Mouse (Mus musculus): ENCODE measurements around the gene Mfsd11. TPM values are rescaled to one million over a fixed set of nuclear protein-coding genes. Genes with fewer than 3 reads are reported as not detected.

Mfsd11 gene
- total RNA-seq, 1 experiment from 2014 or later, result 10.4 TPM

- ATAC-seq (replicated peaks; ENCODE audit: insufficient number of reproducible peaks, low FRiP score, low TSS enrichment, poor library complexity, severe bottlenecking), result no peak
These were observed 63.0 kb downstream of the Mfsd11 start for GRCm38 (mm10) chr11:116915241-116915640.

- ATAC-seq (replicated peaks; ENCODE audit: insufficient number of reproducible peaks, low FRiP score, low TSS enrichment, poor library complexity, severe bottlenecking), result no peak
These were observed 65.1 kb downstream of the Mfsd11 start for GRCm38 (mm10) chr11:116917361-116917760.

GRCm38 (mm10) chr11:116918323-116919185, 66.3 kb downstream of the Mfsd11 start, which contains the start of gene Mgat5b:
Gene Mgat5b (plus strand): TSS chr11:116918863.
- peak; percentile 73 for ATAC-seq (replicated peaks; ENCODE audit: insufficient number of reproducible peaks, low FRiP score, low TSS enrichment, poor library complexity, severe bottlenecking)

DNA sequence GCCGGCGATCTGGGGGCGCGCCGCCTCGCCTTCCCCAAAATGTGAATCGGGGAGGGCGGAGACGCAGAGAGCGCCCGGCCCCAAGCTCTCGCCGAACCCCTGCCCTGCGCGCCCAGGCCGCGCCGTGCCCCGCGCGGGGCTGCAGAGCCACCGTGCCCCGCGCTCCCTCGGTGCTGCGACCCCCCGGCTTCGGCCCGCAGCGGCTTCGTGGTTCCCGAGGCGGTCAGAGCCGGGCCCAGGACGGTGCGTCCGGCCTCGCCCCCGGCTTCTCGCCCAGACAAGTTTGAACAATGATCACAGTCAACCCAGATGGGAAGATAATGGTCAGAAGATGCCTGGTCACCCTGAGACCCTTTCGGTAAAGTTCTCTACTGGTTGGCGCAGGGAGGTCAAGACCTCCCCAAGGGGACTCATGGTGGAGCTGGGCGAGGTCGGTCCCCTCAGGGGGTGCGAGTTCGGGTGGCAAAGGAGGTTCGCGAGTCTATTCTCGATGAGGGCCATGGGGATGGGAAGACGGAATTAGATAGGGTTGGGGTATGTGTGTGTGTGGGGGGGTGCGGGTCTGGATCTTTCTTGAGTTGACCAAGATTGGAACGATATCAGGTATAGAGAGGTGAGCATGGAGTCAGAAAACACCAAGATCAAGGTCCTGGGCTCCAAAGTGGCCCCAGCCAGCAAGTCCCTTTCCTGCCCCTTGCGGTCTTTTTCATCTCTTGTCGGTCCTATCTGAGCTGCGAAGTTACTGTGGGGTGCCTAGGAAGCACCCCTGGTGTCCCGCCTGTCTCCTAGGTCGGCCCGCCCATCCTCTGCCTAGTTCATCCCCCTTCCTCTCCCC, 67.2 kb downstream of the Mfsd11 start:
- ATAC-seq (replicated peaks; ENCODE audit: insufficient number of reproducible peaks, low FRiP score, low TSS enrichment, poor library complexity, severe bottlenecking), result no peak

DNA sequence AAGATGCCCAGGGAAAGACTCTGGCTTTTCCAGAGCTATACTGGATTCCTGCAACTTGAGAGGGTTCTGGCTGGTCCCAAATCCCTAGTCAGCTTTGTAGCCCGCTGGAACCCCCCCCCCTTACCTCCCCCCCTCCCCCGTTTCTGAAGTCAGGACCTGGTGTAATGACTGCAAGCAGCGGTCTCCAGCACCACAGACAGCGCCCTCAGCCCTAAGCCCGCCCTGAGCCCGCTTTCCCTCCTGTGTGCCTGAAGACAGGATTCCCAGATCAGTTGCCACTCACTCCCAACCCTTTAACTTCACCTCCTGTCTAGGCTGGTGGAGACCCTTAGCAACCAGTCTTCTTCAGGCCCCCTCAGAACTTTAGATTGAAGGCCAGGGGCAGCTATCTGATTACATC, 68.5 kb downstream of the Mfsd11 start:
- no peak for ATAC-seq (replicated peaks; ENCODE audit: insufficient number of reproducible peaks, low FRiP score, low TSS enrichment, poor library complexity, severe bottlenecking)

- ATAC-seq (replicated peaks; ENCODE audit: insufficient number of reproducible peaks, low FRiP score, low TSS enrichment, poor library complexity, severe bottlenecking), result no peak
These were observed 69.8 kb downstream of the Mfsd11 start for GRCm38 (mm10) chr11:116922058-116922457.

Other genes with a start within 250 kb of the Mfsd11 start
- gene Rhbdf2, start 225.4 kb upstream of the Mfsd11 start, total RNA-seq (2017), result 14.1 to 16.7 TPM (median 15.1 TPM) in 3 replicates
- not detected in 3 replicates for gene Prcd, start 198.9 kb upstream of the Mfsd11 start, total RNA-seq (2017)
- 0.29 TPM in 1 of 3 replicates, not detected in the others for gene Cygb, start 198.1 kb upstream of the Mfsd11 start, total RNA-seq (2017)
- not detected in 3 replicates for gene St6galnac1, start 76.9 kb upstream of the Mfsd11 start, total RNA-seq (2017)
- 0.58 to 0.64 TPM in 2 of 3 replicates, not detected in the other for gene Mxra7, start 24.4 kb upstream of the Mfsd11 start, total RNA-seq (2017)
- gene Mettl23, start 9.2 kb upstream of the Mfsd11 start, total RNA-seq (2017), result 47.3 to 77.0 TPM (median 54.3 TPM) in 3 replicates
- 80.8 to 81.6 TPM (median 81.0 TPM) in 3 replicates for gene Jmjd6, start 9.0 kb upstream of the Mfsd11 start, total RNA-seq (2017)
- 124 to 197 TPM (median 128 TPM) in 3 replicates for gene Srsf2, start 654 bp downstream of the Mfsd11 start, total RNA-seq (2017)
- not detected in 3 replicates for gene Mgat5b, start 66.4 kb downstream of the Mfsd11 start, total RNA-seq (2017)

Measured in monocyte, adult 5-6 weeks (primary cell).